Mouse (Mus musculus): ENCODE measurements around the gene Spp2. TPM values are rescaled to one million over a fixed set of nuclear protein-coding genes. Genes with fewer than 3 reads are reported as not detected.

The Spp2 gene
- 2.5 and 49.5 TPM in 2 replicates for total RNA-seq (2021)
- long read RNA-seq, experiment 1: 0 reads
- long read RNA-seq, experiment 2, transcript Spp2-201 (8 exons, 928 nt): major isoform, 55 of 63 reads
- long read RNA-seq, experiment 2, partial matches to known transcripts: 5 of 63 reads
- long read RNA-seq, experiment 2, other reads (novel, unspliced or antisense): 1 of 63 reads

DNA sequence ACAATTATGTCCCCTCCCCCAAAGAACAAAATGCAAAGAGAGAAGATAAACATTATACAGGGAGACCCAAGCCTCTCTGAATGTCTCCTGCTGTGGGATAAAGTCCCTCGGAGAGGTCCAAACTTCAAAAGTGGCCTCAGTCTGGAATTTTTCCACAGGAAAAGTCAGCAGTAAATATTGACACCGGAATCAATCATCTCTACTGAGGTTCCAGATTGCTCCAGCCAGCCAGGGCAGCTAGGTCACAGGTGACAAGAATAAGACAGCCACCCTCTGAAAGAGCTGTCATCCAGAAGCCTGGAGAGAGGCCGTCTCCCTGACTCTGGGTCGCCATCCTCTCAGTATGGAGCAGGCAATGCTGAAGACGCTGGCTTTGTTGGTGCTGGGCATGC is at the start of gene Spp2:
TSS of gene Spp2 (plus strand) at position 155 of the 392 bp plus-strand sequence.
- DNase-seq: no peak

DNA sequence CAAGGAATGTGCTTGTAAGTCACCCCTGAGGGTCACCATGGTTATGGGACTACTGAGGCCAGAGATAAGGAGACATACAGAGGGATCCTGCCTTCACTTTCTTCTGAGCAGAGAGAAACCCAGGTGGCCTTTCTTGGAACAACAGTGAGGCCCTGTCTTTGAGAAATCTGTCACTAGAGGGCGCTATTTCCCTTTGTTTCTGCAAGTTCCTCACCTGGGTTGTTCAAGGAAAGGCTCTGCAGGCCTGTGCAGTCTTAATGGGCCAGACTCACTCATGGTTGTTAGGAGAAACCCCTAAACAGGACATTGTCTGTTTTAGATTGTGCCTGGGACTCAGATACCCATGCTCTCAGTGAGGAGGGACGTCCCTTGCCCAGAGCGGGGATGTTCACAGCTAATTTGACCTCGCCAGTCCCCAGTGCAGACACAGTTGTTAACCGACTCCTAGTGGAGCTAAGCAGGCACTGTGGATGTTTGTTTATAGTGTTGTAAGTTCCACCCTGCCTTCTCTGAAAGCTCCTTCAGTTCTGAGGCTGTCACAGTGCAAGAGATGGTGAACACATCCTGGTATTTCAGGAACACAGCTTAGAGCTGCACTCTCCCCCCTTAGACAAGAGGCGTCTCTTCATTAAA is 49.2 kb upstream of the Spp2 start:
- DNase-seq: peak; percentile 67

DNA sequence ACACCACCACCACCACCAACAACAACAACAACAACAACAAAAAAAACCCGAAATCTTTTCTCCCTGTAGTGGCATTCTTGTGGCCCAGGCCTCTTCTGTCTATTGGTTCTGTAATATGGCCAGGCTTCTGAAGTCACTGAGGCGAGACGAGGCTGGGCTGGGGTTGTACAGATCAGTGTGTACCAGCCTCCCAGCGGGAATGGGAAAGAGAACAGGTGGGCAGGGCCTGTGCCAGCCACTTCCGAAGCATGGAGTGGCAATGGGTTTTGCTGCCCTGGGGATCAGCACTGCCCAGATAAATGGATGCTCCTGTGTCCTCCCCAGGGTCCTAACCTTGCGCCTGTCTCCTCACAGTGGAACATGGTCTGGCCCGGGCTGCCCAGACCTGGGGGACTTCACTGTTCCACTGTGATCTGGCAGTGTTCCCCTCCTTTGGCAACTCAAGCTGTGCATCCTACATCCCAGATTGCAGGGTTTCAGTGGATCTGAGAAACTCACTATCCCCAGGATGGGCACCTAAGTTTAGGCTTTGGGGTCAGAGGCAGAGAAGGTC is 48.6 kb upstream of the Spp2 start:
- no peak for DNase-seq

DNA sequence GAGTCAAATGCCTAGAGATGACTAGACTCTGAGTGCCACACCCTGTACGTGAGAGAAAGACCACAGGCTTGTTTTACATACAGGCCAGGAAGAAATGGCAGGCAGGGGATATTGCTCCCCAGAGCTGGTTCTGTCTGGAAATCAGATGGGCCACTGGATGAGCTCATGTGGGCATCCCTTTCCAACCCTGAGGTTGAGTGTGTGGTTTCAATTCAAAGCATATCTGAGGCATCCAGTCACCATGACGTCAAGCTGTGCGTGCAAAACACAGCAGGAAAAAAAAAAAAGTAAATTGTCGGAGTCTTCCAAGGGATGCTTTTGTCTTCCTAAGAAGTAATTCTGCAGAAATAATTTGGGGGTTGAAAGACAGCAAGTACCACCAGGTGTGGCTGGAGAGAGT is 45.7 kb upstream of the Spp2 start:
- DNase-seq: no peak

DNA sequence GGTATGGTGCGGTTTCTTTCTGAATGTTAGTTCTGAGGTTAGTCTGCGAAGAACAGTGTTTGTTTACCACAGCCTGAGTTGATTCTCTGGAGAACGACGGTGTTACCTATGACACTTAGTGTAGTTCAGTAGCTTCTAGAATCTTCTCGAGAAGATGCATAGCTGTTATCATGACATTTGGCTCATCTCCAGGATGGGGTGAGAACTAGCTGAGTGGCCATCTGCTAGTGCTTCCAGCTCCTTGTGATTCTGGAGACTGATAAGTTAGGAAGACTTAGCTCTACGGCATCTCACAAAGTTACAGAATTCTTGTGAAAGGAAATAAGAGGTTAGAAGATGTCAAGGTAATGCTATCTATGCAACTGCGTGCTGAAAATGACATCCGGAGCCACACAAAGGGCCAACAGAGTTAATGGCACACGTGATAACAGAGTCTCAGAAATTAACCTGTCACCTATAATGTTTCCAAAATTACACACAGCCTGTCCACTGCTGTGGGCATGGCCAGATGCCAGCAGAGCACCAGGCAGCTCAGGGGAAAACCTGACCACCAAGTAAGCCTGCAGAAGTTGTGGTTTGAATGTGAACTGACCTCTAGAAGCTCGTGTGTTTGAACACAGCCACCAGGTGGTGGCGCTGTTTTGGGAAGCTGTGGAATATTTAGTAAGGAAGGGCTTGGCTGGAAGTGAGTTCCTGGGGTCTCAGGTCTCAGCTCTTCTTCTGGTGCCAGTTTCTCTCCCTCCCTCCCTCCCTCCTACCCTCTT is 39.7 kb upstream of the Spp2 start:
- no peak for DNase-seq

DNA sequence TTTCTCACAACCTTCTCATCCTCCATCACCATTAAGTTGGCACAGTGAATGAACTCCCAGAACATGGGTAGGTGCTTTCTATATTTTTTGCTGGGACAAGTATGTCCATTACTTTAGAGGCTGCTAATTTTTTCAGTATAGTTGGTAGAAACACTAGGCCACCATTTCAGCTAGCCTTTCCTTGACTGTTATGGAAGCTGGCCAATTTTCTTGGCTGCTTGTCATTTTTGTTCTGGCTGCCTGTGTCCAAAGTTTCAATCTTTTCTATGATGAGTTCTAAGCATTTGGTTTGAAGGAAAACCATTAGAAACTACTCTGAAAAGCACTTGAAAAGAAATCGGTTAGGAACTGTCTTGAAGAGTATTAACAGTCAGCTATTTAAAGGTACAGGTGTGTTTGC is 28.3 kb upstream of the Spp2 start:
- peak; percentile 8 for DNase-seq

DNA sequence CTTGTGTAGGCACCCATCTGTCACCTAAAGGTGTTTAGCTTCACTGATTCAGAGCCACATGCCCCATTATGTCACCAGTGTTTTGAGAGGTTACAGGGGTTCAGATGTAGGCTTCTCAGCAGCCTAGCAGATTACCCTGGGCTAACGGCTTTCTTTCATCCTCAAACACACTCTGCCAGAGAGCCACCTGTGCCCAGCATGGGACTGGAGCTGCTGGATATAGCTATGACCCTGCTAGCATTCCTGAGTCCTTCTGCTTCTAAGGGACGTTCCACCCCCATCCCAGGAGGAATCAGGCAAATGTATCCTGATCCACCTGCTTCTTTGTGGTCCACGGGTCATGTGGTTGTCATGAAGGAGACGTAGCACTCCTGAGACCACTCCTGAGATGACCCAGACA is 15.1 kb upstream of the Spp2 start:
- DNase-seq: no peak

DNA sequence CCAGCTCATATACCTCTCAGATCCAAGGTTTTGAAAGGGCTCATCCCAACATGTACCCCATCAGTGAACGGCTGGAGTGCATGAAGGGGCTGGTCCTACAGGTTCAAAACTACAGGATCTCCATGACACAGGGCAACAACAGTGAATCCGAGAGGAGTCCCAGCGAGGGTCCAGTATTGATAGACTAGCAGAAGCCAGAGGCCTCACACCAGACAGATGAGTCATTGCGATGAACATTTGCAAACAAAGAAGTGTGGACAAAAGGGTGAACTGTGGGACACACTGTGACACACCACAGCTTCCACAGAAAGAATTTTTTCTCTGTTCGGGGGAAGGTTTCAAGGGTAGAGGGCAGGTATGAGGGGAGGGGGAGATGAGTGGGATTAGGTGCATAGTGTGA is 13.4 kb upstream of the Spp2 start:
- DNase-seq: no peak

DNA sequence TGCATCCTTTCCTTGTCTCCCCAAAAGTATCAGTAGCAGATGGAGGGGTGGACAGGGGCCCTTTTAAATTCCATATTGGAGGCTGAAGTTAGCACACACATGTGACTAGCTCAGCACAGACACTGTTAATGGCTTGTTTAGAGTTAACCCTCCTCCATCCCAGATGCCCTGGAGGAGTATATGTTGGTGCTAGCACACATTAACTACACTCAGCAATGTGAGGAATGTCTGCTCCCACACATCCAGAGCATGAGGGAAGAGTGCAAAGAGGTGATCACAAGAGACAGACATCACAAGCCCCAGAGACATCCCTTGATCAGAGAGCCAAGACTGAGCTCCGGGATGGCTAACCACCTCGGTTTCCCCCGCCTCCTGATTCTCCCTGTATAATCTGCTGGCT is 3.4 kb upstream of the Spp2 start:
- no peak for DNase-seq

DNA sequence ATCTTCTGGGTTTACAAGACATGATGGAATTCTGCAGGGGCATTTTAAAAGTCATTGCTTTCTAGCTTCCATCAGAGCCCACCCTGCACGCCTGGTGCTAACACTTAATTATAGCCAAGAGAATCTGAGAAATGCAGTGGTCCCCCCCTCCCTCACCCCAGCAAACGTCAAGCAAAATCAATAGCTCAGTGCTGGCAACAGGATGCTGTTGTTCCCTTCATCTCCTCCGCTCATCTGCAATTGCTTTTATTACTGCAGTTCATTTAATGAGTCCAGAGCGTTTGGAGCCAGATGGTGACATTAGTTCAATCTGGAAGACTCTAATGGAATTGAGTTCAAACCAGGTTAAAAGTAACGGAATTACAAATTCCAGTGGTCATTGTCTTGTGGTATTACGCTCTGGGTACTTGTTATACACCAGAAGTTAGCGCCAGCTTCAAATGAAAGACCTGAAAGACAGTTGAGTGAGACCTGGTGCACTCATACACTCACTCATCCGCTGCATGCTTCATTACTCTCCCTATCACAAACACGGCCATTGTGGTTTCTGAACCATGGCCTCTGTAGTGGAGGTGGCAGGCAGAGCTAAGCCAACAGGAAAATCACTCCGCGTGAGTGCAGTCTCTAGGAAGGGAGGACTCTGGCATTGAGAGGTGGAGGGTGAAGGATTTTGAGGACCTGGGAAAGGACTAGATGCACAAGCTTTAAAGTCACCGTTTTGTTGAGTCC is 519 bp upstream of the Spp2 start:
- DNase-seq: no peak

DNA sequence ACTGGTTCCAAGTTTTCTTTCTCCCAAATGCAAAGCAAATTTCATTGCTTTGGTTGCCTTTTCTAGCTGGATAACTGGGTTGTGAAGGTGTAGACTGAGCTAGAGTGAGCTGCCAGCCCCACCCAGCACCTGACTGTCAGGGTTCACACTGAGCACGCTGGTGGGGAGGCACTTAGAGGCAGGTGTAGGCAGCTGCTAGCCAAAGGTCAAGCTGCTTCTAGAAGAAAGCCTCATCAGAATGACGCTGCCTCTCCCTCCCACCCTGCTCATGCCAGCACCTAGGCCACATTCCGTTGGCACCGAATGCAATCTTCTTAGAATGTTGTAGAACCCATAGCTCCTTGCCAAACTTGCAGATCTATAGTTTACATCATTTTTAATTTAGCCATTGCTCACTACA is 1.6 kb downstream of the Spp2 start:
- DNase-seq: no peak

DNA sequence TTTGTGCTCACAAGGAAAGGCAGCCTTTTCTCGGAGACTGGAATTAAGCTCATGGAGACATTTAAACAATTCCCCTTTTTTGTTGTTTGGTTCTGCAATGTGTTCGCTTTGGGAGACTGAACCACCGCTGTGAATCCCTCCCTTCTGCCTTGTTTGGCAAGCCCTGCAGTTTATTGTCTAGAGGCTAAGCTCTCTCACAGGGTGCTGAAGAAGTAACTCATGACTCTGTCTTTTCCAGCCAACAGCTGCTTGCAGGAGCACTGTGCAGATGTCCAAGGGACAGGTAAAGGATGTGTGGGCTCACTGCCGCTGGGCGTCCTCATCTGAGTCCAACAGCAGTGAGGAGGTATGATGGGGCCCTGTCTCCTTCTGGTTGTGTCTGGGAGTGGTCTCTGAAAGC is 5.3 kb downstream of the Spp2 start:
- DNase-seq: no peak

DNA sequence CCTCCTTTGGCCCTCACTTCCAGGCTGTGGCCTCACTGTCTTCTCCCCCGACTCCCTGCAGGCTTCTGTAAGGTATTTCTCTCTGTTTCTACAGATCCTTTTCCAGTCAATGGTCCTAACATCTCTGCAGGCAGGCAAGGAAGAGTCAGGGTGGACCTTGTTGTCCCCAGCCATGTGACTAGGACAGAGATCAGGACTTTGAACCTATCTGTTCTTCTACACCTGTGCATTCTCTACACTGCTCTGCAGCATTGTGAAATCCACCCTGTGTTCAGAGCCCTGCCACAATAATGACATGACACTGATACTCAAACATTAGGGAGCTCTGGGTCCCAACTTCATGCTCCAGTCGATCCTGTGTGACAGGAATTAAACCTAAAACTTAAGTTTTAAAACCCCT is 12.2 kb downstream of the Spp2 start:
- no peak for DNase-seq

DNA sequence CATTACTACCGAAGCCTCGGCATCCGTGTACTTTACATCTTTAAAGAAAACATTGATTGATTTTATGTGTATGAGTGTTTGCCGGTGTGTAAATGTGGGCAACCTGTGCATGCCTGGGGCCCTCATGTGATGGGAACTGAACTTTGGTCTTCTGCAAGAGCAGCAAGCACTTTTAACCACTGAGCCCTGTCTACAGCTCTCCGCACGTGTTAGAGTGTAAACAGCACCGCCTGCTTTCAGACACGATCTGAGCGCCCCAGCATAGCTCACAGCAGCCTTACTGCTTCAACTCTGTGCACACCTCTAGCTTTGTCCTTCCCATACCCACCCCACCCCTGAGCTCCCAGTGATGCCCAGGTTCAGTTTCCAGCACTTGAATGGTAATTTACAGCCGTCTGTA is 15.3 kb downstream of the Spp2 start:
- DNase-seq: no peak

DNA sequence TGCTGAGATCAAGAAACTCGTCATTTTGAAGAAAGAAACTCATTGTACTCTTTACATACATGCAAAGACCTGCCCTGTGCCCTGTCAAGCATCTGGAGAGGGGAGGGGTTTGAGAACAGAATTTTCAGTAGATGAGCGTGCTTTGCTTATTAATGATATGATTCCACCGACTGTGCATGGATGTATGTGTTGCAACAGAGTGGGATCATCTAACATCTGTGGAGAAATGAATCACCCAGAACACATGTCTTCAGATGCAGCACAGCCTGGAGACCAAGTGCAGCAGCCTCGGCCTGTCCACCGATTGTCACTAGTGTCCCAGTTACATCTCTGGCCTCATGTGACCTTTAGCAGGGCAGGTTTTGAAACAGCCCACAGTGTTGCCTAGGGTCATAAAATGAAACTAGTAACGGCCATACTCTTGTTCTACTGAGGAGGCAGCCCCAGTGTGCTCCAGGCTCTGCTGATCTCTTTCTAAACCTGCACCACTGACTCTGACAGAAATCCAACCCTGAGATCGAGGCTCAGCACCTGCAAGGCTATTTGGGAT is 16.2 kb downstream of the Spp2 start:
- DNase-seq: no peak

DNA sequence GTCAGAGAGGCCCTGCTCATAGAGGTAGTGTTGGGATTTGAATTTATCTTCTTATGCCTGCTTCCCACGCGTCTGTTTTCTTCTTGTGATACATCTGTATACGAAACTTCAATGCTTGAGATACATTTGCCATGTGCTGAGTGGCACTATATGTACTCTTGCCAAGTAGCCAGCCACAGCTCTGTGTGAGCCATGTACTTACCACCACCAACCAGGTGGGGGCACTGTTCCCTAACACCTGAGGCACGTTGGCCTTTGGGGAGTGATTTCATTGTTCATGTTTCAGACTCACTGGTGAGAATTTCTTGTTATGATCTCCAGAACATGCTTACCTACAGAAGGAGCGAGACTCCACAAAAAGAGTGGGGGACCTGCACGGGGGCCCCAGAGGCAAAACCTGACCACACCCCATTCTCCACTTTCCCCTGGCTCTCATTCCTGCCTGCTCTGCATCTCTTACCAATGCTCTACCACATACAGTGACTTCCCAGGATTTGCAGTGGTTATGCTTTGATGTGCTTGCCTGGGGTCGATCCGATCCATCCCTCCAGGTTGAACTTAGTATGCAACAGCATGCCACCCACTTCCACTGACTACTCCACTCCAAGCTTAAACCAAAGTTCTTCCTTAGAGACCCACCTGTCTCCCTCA is 18.0 kb downstream of the Spp2 start:
- DNase-seq: peak; percentile 87

DNA sequence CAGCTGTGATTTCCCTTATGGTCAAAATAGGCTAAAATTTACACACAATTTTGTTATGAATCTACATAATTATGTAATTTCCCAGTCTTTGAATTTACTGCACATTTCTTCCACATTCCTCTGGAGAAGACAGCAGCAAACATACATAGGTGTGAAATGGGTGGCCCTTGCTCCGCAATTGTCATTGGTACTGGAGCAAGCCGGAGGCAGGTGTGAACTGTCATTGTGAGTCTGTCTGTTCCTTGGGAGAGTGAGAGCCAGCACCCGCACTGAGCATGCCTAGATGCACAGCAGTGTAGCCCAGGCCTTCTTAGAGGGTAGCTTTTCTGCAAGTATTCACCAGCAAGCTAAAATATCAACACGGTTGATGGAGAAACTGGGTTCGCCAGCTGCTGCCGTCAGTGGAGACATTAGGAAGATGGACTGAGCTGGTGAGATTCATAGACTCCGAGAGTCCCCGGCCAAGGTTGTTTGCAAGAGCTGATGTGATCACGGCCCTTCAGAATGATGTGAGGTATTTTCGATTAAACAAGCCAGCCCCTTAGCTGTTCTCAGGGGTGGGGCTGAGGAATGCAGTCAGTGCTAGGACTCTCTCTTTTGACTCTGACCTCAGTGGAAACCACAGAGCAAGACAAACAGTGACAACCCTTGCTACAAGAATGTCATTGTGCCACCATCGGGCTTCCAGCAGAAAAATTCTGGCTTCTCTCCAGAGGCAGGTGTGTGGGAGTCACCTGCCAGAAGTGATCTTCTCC is 21.4 kb downstream of the Spp2 start:
- DNase-seq: no peak

DNA sequence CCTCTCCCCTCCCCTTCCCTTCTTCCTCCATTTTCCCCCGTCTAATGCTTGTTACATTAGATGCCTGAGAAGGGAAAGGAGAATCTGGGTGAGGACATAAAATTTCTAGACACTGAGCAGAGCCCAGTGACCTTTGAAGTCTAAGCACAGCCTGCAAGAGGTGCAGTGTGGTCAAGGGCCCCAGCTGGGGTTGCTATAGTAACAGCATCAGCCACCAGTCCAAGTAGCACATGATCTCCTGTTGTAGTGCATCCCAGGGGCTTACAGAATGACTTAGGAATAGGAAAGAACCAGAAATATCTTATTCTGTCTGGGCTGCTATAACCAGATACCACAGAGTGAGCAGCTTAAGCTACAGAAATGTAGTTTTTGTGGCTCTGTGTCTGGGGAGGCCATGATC is 22.7 kb downstream of the Spp2 start:
- no peak for DNase-seq

DNA sequence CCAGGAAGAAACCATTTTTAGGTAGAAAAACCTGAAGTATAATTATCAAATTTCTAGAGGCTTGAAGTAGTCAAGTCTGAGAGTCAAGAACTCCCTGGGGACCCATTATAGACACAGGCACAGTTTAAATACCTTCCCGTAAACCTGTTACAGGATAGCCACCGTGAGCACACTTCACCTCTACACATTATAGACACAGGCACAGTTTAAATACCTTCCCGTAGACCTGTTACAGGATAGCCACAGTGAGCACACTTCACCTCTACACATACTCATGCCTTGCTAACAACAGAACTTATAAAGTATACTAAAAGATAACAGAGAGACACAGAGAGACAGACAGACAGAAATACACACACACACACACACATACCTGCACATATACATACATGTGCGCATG is 24.5 kb downstream of the Spp2 start:
- no peak for DNase-seq

DNA sequence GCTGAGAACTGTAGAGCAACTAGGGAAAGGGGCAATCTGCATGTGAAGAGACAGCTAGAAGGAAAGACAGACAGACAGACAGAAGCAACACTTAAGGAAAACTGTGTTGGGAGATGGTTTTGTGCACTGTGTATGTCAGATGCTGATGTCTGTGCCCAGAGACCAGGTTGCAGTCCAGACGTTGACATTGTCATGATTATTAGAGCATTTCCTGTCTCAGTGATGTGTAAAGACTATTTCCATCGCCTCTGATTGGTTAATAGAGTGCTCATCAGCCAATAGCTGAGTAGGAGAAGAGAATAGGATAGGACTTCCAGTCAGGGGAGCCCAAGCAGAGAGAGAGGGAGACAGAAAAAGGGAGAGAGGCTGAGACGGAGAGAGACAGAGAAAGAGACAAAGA is 25.8 kb downstream of the Spp2 start:
- no peak for DNase-seq
